Mouse (Mus musculus) C2C12 (cell line): ENCODE measurements around the gene Pde11a. TPM values are rescaled to one million over a fixed set of nuclear protein-coding genes. Genes with fewer than 3 reads are reported as not detected.

Experiments used
- H3K27me3 ChIP-seq: one replicate; pipeline ENCODE4 v1.6.1; 2011; ENCODE audit not compliant: control insufficient read depth, insufficient read depth, insufficient read length
- H3K36me3 ChIP-seq: one replicate; pipeline ENCODE4 v1.6.1; 2011; ENCODE audit not compliant: control insufficient read depth, insufficient read depth
- H3K4me3 ChIP-seq: one replicate; pipeline ENCODE4 v1.5.1; 2011; ENCODE audit warnings: mild to moderate bottlenecking, control low read depth; ENCODE audit not compliant: poor library complexity, insufficient read depth, severe bottlenecking
- H3K79me2 ChIP-seq: one replicate; pipeline ENCODE4 v1.6.1; 2011; ENCODE audit not compliant: control insufficient read depth, insufficient read depth
- H3K79me3 ChIP-seq: one replicate; pipeline ENCODE4 v1.6.1; 2011; ENCODE audit warnings: low read depth, control low read depth
- H3ac ChIP-seq: one replicate; pipeline ENCODE3; 2011; ENCODE audit warnings: low read depth; ENCODE audit not compliant: control insufficient read depth, insufficient read length
- CEBPB ChIP-seq: IDR thresholded peaks from one replicate; pipeline ENCODE4 v1.6.1; 2011; ENCODE audit warnings: low read depth, mild to moderate bottlenecking, control low read depth, moderate library complexity
- CTCF ChIP-seq: IDR thresholded peaks from one replicate; pipeline ENCODE4 v1.5.1; 2011; ENCODE audit not compliant: control insufficient read depth, insufficient read depth, insufficient read length
- FOSL1 ChIP-seq: IDR thresholded peaks from one replicate; pipeline ENCODE4 v1.8.0; 2011; ENCODE audit warnings: mild to moderate bottlenecking, low read length; ENCODE audit not compliant: poor library complexity, insufficient read depth, severe bottlenecking
- MAX ChIP-seq: IDR thresholded peaks from one replicate; pipeline ENCODE4 v1.6.1; 2011; ENCODE audit warnings: mild to moderate bottlenecking, control low read depth
- MYOD1 ChIP-seq: IDR thresholded peaks from one replicate; pipeline ENCODE4 v1.6.1; 2011; ENCODE audit warnings: low read depth; ENCODE audit not compliant: control insufficient read depth, insufficient read length
- MYOG ChIP-seq: IDR thresholded peaks from one replicate; pipeline ENCODE4 v1.6.1; 2011; ENCODE audit not compliant: control insufficient read depth, insufficient read length; ENCODE audit errors: extremely low read depth
- USF1 ChIP-seq: IDR thresholded peaks from one replicate; pipeline ENCODE4 v1.6.1; 2011; ENCODE audit warnings: low read depth, mild to moderate bottlenecking, control low read depth, moderate library complexity
- polyA plus RNA-seq: library from polyadenylated mRNA; unstranded; fragments of >200 nt; fragmentation: generic; extraction: Trizol; gene quantifications from one replicate; pipeline ENCODE4 v1.2.1, GENCODE M21; 2012; ENCODE audit warnings: missing spikeins

The Pde11a gene
- polyA plus RNA-seq, 1 experiment, result not detected

GRCm38 (mm10) chr2:76264258-76264657 is 74.3 kb downstream of the Pde11a start:
- Histone ChIP-seq H3K79me2 (no peaks in the 10 kb centered on the region), H3ac (no peak overlapping the region), H3K27me3 (no peaks in the 10 kb centered on the region), H3K4me3 (no peak overlapping the region), H3K36me3 (no peaks in the 10 kb centered on the region), H3K79me3 (no peaks in the 10 kb centered on the region)
- no peak for TF ChIP-seq CTCF
- TF ChIP-seq FOSL1, result no peak
- no peak for TF ChIP-seq MAX
- no peak for TF ChIP-seq MYOG
- no peak for TF ChIP-seq CEBPB
- TF ChIP-seq USF1, result no peak
- TF ChIP-seq MYOD1, result no peak

- Histone ChIP-seq H3ac (no peak overlapping the region), H3K4me3 (no peak overlapping the region), H3K79me3 (no peaks in the 10 kb centered on the region), H3K27me3 (no peaks in the 10 kb centered on the region), H3K79me2 (no peaks in the 10 kb centered on the region), H3K36me3 (no peaks in the 10 kb centered on the region)
- TF ChIP-seq CTCF (no peak), MYOD1 (no peak), MYOG (no peak), FOSL1 (no peak)
Measured at GRCm38 (mm10) chr2:76262661-76263060, 75.9 kb downstream of the Pde11a start.

GRCm38 (mm10) chr2:76254833-76255232 is 83.7 kb downstream of the Pde11a start:
- no peak overlapping the region for H3ac ChIP-seq
- no peaks in the 10 kb centered on the region for H3K36me3 ChIP-seq
- H3K4me3 ChIP-seq, result no peak overlapping the region
- no peaks in the 10 kb centered on the region for H3K79me3 ChIP-seq
- no peaks in the 10 kb centered on the region for H3K79me2 ChIP-seq
- no peak for TF ChIP-seq CEBPB
- no peaks in the 10 kb centered on the region for H3K27me3 ChIP-seq

GRCm38 (mm10) chr2:76251379-76251778 is 87.2 kb downstream of the Pde11a start:
- Histone ChIP-seq H3ac (no peak overlapping the region), H3K79me2 (no peaks in the 10 kb centered on the region), H3K36me3 (no peaks in the 10 kb centered on the region), H3K27me3 (no peaks in the 10 kb centered on the region), H3K4me3 (no peak overlapping the region), H3K79me3 (no peaks in the 10 kb centered on the region)
- TF ChIP-seq USF1, result no peak
- no peak for TF ChIP-seq CTCF
- TF ChIP-seq MYOG, result no peak
- no peak for TF ChIP-seq CEBPB
- TF ChIP-seq MAX, result no peak
- TF ChIP-seq MYOD1, result no peak
- no peak for TF ChIP-seq FOSL1

DNA sequence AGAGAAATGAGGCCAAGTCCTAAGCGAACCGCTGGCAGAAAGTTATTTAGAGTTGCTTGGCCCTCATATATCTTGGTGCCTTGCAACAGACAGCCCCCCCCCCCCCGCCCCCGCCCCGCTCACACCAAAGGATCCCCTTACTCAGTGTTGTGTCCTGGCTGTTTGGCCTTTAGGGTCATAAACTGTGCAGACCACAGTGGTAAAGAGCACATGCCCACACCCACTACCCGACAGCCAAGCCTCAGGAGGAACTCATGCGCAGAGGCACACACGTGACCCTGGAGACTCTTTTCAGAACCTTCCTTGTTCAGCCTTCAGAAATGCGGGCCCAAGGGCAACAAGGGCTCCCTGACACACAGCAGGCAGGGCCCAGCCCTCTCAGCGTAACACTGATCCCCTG is 90.3 kb downstream of the Pde11a start:
- Histone ChIP-seq H3K36me3 (no peaks in the 10 kb centered on the region), H3K4me3 (no peak overlapping the region), H3K27me3 (no peaks in the 10 kb centered on the region), H3K79me2 (no peaks in the 10 kb centered on the region), H3K79me3 (no peaks in the 10 kb centered on the region), H3ac (no peak overlapping the region)
- TF ChIP-seq CTCF (no peak), FOSL1 (no peak), MAX (no peak), MYOD1 (no peak), USF1 (no peak), MYOG (no peak), CEBPB (no peak)

- no peak for TF ChIP-seq USF1
- TF ChIP-seq MYOD1, result no peak
- no peak for TF ChIP-seq CTCF
- no peak for TF ChIP-seq CEBPB
- TF ChIP-seq MAX, result no peak
- TF ChIP-seq FOSL1, result no peak
- TF ChIP-seq MYOG, result no peak
- no peak overlapping the region for H3ac ChIP-seq
- H3K79me3 ChIP-seq, result no peaks in the 10 kb centered on the region
- H3K36me3 ChIP-seq, result no peaks in the 10 kb centered on the region
- no peak overlapping the region for H3K4me3 ChIP-seq
- H3K27me3 ChIP-seq, result peaks cover 4% of the 10 kb centered on the region
- H3K79me2 ChIP-seq, result no peaks in the 10 kb centered on the region
Measured at GRCm38 (mm10) chr2:76239175-76239574, 99.4 kb downstream of the Pde11a start.
